Mouse (Mus musculus) erythroblast, embryonic 14.5 days (primary cell): Measurements from ENCODE around the gene Txk.

Experiments used
- GATA1 ChIP-seq: IDR thresholded peaks from 2 replicates; pipeline ENCODE4 v1.6.1; 2012; ENCODE audit warnings: low read length, inconsistent platforms, mixed read lengths
- TAL1 ChIP-seq: IDR thresholded peaks from 3 replicates; pipeline ENCODE4 v1.6.1; 2012; ENCODE audit warnings: low read length, inconsistent platforms, mixed read lengths

- no peak for TF ChIP-seq GATA1
- TF ChIP-seq TAL1: no peak
Measured at GRCm38 (mm10) chr5:72783123-72783522, 30.5 kb upstream of the Txk start.
